Mouse (Mus musculus): ENCODE measurements at regions not wholly inside any gene's neighbourhood (a gene's known extent, or its start where the extent isn't known, plus 50 kb on each side); places are given as distances from the start of the nearest gene placed in this dataset.
A peak's percentile ranks its signal among the peaks of the same experiment; 100 is the strongest.

GRCm38 (mm10) chr10:18907276-18907960, 62.6 kb downstream of the Perp start:
- intact Hi-C loops (cut with DNase I), result loop anchor here (2.0 to 5.0 kb wide), 2 partner anchors 147 to 345 kb away; no protein-coding TSS in a partner anchor
- no peak for DNase-seq

GRCm38 (mm10) chr10:18909307-18909706, 64.5 kb downstream of the Perp start:
- no peak for DNase-seq

GRCm38 (mm10) chr10:18910898-18911297, 66.1 kb downstream of the Perp start:
- DNase-seq, result peak; percentile 51 to 57
- intact Hi-C loops (cut with DNase I), result loop anchor here (10.0 kb wide), 1 partner anchor 784 kb away; no protein-coding TSS in a partner anchor

More at GRCm38 (mm10) chr10:18909307-18909706, 64.5 kb downstream of the Perp start:
- intact Hi-C loops (cut with DNase I), result loop anchor here (5.0 kb wide), 1 partner anchor 347 kb away; no protein-coding TSS in a partner anchor

GRCm38 (mm10) chr10:18917120-18917616, 72.3 kb downstream of the Perp start:
- DNase-seq, result peak; percentile 19 to 42
- intact Hi-C loops (cut with DNase I), result loop anchor here (1.0 to 10.0 kb wide), 4 partner anchors 269 to 990 kb away; partner anchors contain the start of gene Pex7

GRCm38 (mm10) chr10:18923088-18923821, 78.4 kb downstream of the Perp start:
- no peak for DNase-seq
- intact Hi-C loops (cut with DNase I), result no loop called here

- intact Hi-C loops (cut with DNase I), result no loop called here
- DNase-seq, result no peak
Measured at GRCm38 (mm10) chr10:18927811-18928210, 83.0 kb downstream of the Perp start.

GRCm38 (mm10) chr10:18931344-18931743, 84.1 kb downstream of the Tnfaip3 start:
- DNase-seq, result no peak
- intact Hi-C loops (cut with DNase I), result no loop called here

- intact Hi-C loops (cut with DNase I), result no loop called here
- no peak for DNase-seq
Measured at GRCm38 (mm10) chr10:18941447-18941846, 74.0 kb downstream of the Tnfaip3 start.

- intact Hi-C loops (cut with DNase I), result no loop called here
Measured at GRCm38 (mm10) chr10:18941908-18942307, 73.5 kb downstream of the Tnfaip3 start.

GRCm38 (mm10) chr10:18943296-18944075, 72.0 kb downstream of the Tnfaip3 start:
- no peak for DNase-seq
- intact Hi-C loops (cut with DNase I), result no loop called here

More at GRCm38 (mm10) chr10:18941908-18942307, 73.5 kb downstream of the Tnfaip3 start:
- no peak for DNase-seq

GRCm38 (mm10) chr10:18946727-18947126, 68.7 kb downstream of the Tnfaip3 start:
- intact Hi-C loops (cut with DNase I), result no loop called here
- no peak for DNase-seq

Data from heart, postnatal 10 days (tissue).